Mouse (Mus musculus): ENCODE data around the gene Rph3al. TPM values are rescaled to one million over a fixed set of nuclear protein-coding genes. Genes with fewer than 3 reads are reported as not detected.
A peak's percentile ranks its signal among the peaks of the same experiment; 100 is the strongest.

Rph3al gene
- polyA plus RNA-seq, 1 experiment from 2014 or later = 2.6 TPM

DNA sequence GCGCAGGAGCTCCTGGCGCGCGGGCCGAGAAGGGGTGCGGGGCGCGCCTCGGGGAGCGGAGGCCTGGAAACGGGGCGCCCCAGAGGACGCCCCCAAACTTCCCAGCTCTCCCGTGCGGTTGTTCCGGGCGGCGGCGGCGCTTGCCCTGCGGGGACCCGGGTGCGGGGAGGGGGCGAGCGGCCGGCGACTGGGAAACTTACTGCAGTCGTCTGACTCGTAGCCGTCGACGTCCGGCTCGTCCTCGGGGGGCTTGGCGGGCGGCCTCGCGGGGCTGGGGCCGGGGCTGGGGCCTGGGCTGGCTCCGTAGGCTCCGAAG lies 142.9 kb downstream of the Rph3al start:
- Histone ChIP-seq H3K36me3 (no peaks in the 10 kb centered on the region), H3K4me1 (0 out of 2 replicates have a peak, but pooled peaks cover 9% of the 10 kb centered on the region), H3K27me3 (peaks cover 92% of the 10 kb centered on the region), H3K27ac (no peak overlapping the region), H3K9me3 (no peaks in the 10 kb centered on the region), H3K4me3 (peak overlapping the region; percentile 55), H3K9ac (peak overlapping the region; percentile 67), H3K4me2 (replicated peaks) (peak overlapping the region; percentile 74)
- no peak for ATAC-seq (ENCODE audit: low FRiP score, low read depth)
- under 1% methylated on average over 36 of the region's 42 CpGs for WGBS

DNA sequence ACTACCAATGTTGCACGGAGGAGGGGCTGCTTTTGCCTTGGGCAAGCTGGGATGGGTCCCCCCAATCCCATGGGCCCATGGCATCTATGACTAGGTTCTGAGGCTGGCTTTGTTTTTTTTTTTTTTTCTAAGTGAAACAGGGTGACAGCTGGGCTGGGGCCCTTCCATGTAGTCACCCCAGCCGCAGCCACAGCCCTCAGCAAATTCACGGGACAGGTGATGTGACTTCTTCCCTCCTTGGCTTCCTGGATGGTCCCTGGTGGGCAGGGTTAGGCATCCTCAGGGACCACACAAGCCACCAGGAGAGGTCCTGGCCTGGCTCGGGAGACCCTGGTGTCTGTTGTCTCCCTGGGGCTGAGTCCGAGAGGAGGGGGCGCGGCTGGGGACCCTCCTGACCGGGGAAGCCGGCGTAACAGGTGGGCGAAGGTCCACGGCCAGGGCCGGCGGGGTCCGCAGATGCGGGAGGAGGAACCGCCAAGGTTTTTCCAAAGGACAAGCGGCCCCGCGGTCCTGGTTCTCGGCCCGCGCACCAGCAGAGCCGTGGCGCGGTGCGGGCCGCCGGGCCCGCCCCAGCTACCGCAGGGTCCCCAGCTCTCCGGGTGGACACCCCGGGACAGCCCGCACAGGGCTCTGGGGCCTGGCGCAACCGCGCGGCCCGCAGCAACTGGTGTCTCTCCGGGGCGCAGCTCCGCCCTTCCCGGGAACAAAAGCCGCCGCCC lies 143.5 kb downstream of the Rph3al start:
- Histone ChIP-seq H3K27ac (no peak overlapping the region), H3K4me1 (0 out of 2 replicates have a peak, but pooled peaks cover 9% of the 10 kb centered on the region), H3K36me3 (no peaks in the 10 kb centered on the region), H3K4me2 (replicated peaks) (peak overlapping the region; percentile 74), H3K9me3 (no peaks in the 10 kb centered on the region), H3K27me3 (peaks cover 93% of the 10 kb centered on the region), H3K4me3 (peak overlapping the region; percentile 55), H3K9ac (peak overlapping the region; percentile 67)
- no peak for ATAC-seq (ENCODE audit: low FRiP score, low read depth)
- 7% methylated on average over 45 of the region's 45 CpGs for WGBS

- ATAC-seq (ENCODE audit: low FRiP score, low read depth) = no peak
- H3K9ac ChIP-seq = no peak overlapping the region
- H3K4me3 ChIP-seq = no peak overlapping the region
- 0 out of 2 replicates have a peak, but pooled peaks cover 9% of the 10 kb centered on the region for H3K4me1 ChIP-seq
- no peak overlapping the region for H3K27ac ChIP-seq
- no peaks in the 10 kb centered on the region for H3K36me3 ChIP-seq
- no peaks in the 10 kb centered on the region for H3K9me3 ChIP-seq
- no peak overlapping the region for H3K4me2 ChIP-seq (replicated peaks)
- H3K27me3 ChIP-seq = peaks cover 87% of the 10 kb centered on the region
- 69% methylated on average over 5 of the region's 5 CpGs for WGBS
Observed at GRCm38 (mm10) chr11:75793351-75793750, 144.9 kb downstream of the Rph3al start.

GRCm38 (mm10) chr11:75792535-75792934 lies 145.7 kb downstream of the Rph3al start:
- 0 out of 2 replicates have a peak, but pooled peaks cover 9% of the 10 kb centered on the region for H3K4me1 ChIP-seq
- no peak overlapping the region for H3K27ac ChIP-seq
- peaks cover 79% of the 10 kb centered on the region for H3K27me3 ChIP-seq
- H3K4me2 ChIP-seq (replicated peaks) = no peak overlapping the region
- H3K4me3 ChIP-seq = no peak overlapping the region
- no peaks in the 10 kb centered on the region for H3K36me3 ChIP-seq
- H3K9me3 ChIP-seq = no peaks in the 10 kb centered on the region
- no peak overlapping the region for H3K9ac ChIP-seq
- ATAC-seq (ENCODE audit: low FRiP score, low read depth) = no peak
- WGBS = 82% methylated on average over 5 of the region's 5 CpGs

- no peak overlapping the region for H3K9ac ChIP-seq
- H3K27ac ChIP-seq = no peak overlapping the region
- no peak overlapping the region for H3K4me3 ChIP-seq
- WGBS = 72% methylated on average over 8 of the region's 8 CpGs
- no peak for ATAC-seq (ENCODE audit: low FRiP score, low read depth)
- H3K4me2 ChIP-seq (replicated peaks) = no peak overlapping the region
- H3K36me3 ChIP-seq = no peaks in the 10 kb centered on the region
- no peaks in the 10 kb centered on the region for H3K4me1 ChIP-seq
- H3K9me3 ChIP-seq = no peaks in the 10 kb centered on the region
- H3K27me3 ChIP-seq = peaks cover 13% of the 10 kb centered on the region
Observed at GRCm38 (mm10) chr11:75785897-75786296, 152.3 kb downstream of the Rph3al start.

GRCm38 (mm10) chr11:75783799-75784198 lies 154.4 kb downstream of the Rph3al start:
- Histone ChIP-seq H3K27ac (no peak overlapping the region), H3K4me1 (no peaks in the 10 kb centered on the region), H3K27me3 (no peaks in the 10 kb centered on the region), H3K9ac (no peak overlapping the region), H3K36me3 (no peaks in the 10 kb centered on the region), H3K4me2 (replicated peaks) (no peak overlapping the region), H3K9me3 (no peaks in the 10 kb centered on the region), H3K4me3 (no peak overlapping the region)
- 79% methylated on average over 5 of the region's 5 CpGs for WGBS
- ATAC-seq (ENCODE audit: low FRiP score, low read depth) = no peak

- Histone ChIP-seq H3K27me3 (no peaks in the 10 kb centered on the region), H3K9ac (no peak overlapping the region), H3K36me3 (no peaks in the 10 kb centered on the region), H3K4me2 (replicated peaks) (no peak overlapping the region), H3K4me1 (no peaks in the 10 kb centered on the region), H3K9me3 (no peaks in the 10 kb centered on the region), H3K4me3 (no peak overlapping the region), H3K27ac (no peak overlapping the region)
- 0 out of 2 replicates have a peak, but pooled peaks have one; percentile 29 for ATAC-seq (ENCODE audit: low FRiP score, low read depth)
- 18% methylated on average over 6 of the region's 6 CpGs for WGBS
Observed at GRCm38 (mm10) chr11:75781919-75782318, 156.3 kb downstream of the Rph3al start.

Other genes starting within 250 kb of the Rph3al start
- 920 and 928 TPM in 2 replicates for gene Ywhae, start 205.6 kb downstream of the Rph3al start, polyA plus RNA-seq (2015; fragmentation: Nextera tagmentation; extraction: Ambion mirVana)
- gene Doc2b, start 142.4 kb downstream of the Rph3al start, polyA plus RNA-seq (2015; fragmentation: Nextera tagmentation; extraction: Ambion mirVana) = 1.0 and 1.3 TPM in 2 replicates
- gene 1700016K19Rik, start 61.5 kb upstream of the Rph3al start, polyA plus RNA-seq (2015; fragmentation: Nextera tagmentation; extraction: Ambion mirVana) = 0.22 and 0.64 TPM in 2 replicates
- 51.3 and 52.1 TPM in 2 replicates for gene Rflnb, start 89.4 kb upstream of the Rph3al start, polyA plus RNA-seq (2015; fragmentation: Nextera tagmentation; extraction: Ambion mirVana)
- gene Vps53, start 241.2 kb upstream of the Rph3al start, polyA plus RNA-seq (2015; fragmentation: Nextera tagmentation; extraction: Ambion mirVana) = 37.5 and 40.0 TPM in 2 replicates
- 27.8 and 29.9 TPM in 2 replicates for gene Fam57a, start 241.2 kb upstream of the Rph3al start, polyA plus RNA-seq (2015; fragmentation: Nextera tagmentation; extraction: Ambion mirVana)

Data from limb, embryonic 13.5 days (tissue).